Mouse (Mus musculus): ENCODE data around the gene Ctps. TPM values are rescaled to one million over a fixed set of nuclear protein-coding genes. Genes with fewer than 3 reads are reported as not detected.
A peak's percentile ranks its signal among the peaks of the same experiment; 100 is the strongest.

The Ctps gene
- total RNA-seq (2014; rRNA removed) (52.5 and 61.2 TPM in 2 replicates), polyA plus RNA-seq (2015; fragmentation: Nextera tagmentation; extraction: Ambion mirVana) (65.0 and 66.3 TPM in 2 replicates)

DNA sequence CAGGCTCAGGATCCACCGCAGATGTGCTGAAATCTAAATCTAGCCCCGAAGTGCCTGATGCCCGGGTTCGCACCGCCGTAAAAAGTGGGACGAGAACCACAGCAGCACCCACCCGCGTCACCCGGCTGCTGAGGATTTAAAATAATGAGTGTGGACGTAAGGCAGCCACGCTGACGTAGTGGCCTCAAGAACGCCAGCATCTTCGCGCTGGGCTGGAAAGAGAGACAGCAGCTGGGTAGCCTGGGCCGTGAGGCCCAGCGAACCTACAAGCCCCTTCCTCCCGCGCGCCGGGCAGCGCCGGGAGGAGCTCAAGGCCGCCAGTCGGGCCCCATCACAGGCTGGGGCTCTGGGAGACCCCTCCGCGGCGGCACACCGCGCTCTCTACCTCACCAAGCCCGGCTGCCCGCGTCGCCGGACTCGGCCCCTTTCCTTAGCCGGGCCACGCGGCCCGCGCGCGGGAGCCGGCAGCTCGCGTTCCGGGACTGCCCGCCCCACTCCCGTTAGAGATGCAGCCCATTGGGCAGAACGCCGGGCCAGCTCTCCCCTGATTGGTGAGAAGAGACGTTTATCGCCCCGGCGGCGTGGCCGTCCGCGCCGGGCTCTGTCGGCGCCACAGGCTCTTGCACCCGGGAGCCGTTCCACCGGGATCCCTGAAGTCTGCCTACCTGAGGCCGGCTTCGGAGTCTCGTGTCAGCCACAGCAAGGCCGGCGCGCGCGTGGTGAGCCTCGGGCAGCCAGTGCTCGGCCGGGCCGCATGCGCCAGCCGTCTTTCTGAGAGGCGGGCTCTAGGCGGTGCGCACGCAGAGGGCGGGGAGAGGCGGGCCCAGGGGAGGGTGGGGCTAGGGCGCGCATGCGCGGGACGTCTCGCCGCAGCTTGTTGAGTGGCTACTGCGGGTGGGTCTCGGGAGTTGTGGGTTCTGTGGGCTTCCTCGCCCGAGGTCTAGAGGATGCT, at the start of gene Ctps:
Ctps (minus strand) TSS at position 791 of the 952 bp plus-strand sequence.
- peaks cover 8% of the 10 kb centered on the region; the same call in 1 of the 2 replicates for H3K4me1 ChIP-seq (ENCODE audit: insufficient read depth, low read length)
- DNase-seq (ENCODE audit: low spot score) (peak; percentile 97), ATAC-seq (ENCODE audit: low FRiP score) (peak; percentile 97)
- peak within 1 kb of the TSS; percentile 73 for H3K4me3 ChIP-seq (ENCODE audit: low read depth, low read length)
- no peaks in the 10 kb centered on the region for H3K9me3 ChIP-seq (ENCODE audit: low read length)
- peak within 1 kb of the TSS; percentile 86 for H3K9ac ChIP-seq (replicated peaks; ENCODE audit: low read length, poor library complexity, severe bottlenecking)
- WGBS: 0% methylated on average over 91 of the region's 97 CpGs
- H3K4me2 ChIP-seq (ENCODE audit: low read depth, low read length, poor library complexity, severe bottlenecking): peak within 1 kb of the TSS; percentile 75
- no peaks in the 10 kb centered on the region for H3K27me3 ChIP-seq (ENCODE audit: insufficient read depth, low read length)
- H3K27ac ChIP-seq (ENCODE audit: low read depth, low read length): peak within 1 kb of the TSS; percentile 92
- TF ChIP-seq CTCF (IDR thresholded peaks at IDR 0.05): no peak
- no peaks in the 10 kb centered on the region for H3K36me3 ChIP-seq (ENCODE audit: insufficient read depth, low read length)

DNA sequence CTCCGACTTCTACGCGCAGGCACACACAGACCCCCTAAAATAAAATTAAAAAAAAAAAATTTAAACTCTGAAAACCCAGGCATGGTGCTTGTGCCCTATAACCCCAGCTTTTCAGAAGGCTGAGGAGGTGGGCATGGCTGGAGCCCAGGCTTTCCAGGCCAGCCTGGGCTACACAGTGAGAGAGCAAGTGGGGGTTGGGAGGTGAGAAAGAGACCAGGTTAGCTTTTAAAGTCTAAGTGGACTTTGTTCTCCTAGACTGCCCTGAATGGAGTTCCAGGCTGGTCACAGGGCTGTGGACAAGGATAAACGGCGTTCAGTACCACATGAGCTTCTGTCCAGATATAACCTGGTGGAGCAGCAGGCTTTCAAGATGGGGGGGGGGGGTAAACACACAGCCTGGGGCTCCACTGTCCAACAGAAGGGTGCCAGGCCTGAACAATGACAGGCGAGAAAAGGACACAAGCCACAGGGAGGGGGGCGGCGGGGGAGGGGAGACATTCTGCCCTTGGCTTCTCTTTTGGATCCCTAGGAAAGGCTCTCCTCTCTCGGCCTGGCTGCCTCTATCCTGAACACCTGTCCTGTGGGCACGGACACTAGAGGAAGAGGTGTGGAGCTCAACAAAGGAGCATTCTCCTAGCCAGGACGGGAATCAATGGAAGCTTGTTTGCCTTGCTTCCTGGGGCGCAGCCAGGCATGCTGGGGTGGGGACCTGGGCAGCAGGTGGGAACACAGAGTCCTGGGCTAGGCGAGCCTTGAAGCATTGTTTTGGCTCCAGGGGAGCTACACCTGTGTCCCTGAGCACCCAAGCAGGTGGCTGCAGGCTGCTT, 46.3 kb upstream of the Ctps start:
- no peaks in the 10 kb centered on the region for H3K9me3 ChIP-seq (ENCODE audit: low read length)
- H3K27ac ChIP-seq (ENCODE audit: low read depth, low read length): no peak overlapping the region
- no peak for TF ChIP-seq CTCF (IDR thresholded peaks at IDR 0.05)
- H3K4me3 ChIP-seq (ENCODE audit: low read depth, low read length): no peak overlapping the region
- H3K36me3 ChIP-seq (ENCODE audit: insufficient read depth, low read length): no peaks in the 10 kb centered on the region
- H3K4me1 ChIP-seq (ENCODE audit: insufficient read depth, low read length): peaks cover 7% of the 10 kb centered on the region; the same call in 1 of the 2 replicates
- DNase-seq (ENCODE audit: low spot score) (no peak), ATAC-seq (ENCODE audit: low FRiP score) (no peak)
- WGBS: 67% methylated on average over 13 of the region's 13 CpGs
- no peak overlapping the region for H3K4me2 ChIP-seq (ENCODE audit: low read depth, low read length, poor library complexity, severe bottlenecking)
- H3K9ac ChIP-seq (replicated peaks; ENCODE audit: low read length, poor library complexity, severe bottlenecking): 0 out of 2 replicates have a peak overlapping the region, but pooled peaks have one; percentile 33
- no peaks in the 10 kb centered on the region for H3K27me3 ChIP-seq (ENCODE audit: insufficient read depth, low read length)

DNA sequence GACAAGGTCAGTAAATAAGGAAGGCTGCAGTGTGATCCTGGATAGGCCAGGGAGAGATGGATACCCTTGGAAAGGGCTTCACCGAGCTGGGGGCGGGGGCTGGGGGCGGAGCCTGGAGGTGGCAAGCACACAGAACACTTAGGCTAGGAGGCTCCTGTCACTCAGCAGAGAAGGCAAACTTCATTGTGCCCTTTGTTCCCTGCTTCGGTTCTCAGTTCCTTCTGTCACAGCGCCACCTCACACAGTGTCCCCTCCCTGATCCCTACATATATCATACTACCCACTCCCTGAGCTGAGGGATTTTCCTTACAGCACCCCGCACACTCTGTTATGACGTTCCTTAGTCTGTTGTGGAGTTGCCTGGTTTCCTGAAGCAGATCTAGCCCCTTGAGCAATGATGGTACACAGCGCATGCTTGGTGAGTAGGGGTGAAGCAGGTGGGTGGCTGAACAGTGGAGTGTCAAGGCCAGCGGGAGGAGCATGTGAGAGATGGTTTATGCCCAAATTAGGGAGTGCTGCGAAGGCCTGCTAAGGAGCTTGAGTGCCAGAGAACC, 45.5 kb upstream of the Ctps start:
- peaks cover 7% of the 10 kb centered on the region; the same call in 1 of the 2 replicates for H3K4me1 ChIP-seq (ENCODE audit: insufficient read depth, low read length)
- no peaks in the 10 kb centered on the region for H3K36me3 ChIP-seq (ENCODE audit: insufficient read depth, low read length)
- 24% methylated on average over 10 of the region's 10 CpGs for WGBS
- peak; percentile 65 for DNase-seq (ENCODE audit: low spot score)
- peak; percentile 2; the same call in 1 of the 2 replicates for TF ChIP-seq CTCF (IDR thresholded peaks at IDR 0.05)
- H3K27me3 ChIP-seq (ENCODE audit: insufficient read depth, low read length): no peaks in the 10 kb centered on the region
- H3K27ac ChIP-seq (ENCODE audit: low read depth, low read length): peak overlapping the region; percentile 32; the same call in 1 of the 2 replicates
- no peak overlapping the region for H3K4me3 ChIP-seq (ENCODE audit: low read depth, low read length)
- peak; percentile 80 for ATAC-seq (ENCODE audit: low FRiP score)
- no peaks in the 10 kb centered on the region for H3K9me3 ChIP-seq (ENCODE audit: low read length)
- no peak overlapping the region for H3K4me2 ChIP-seq (ENCODE audit: low read depth, low read length, poor library complexity, severe bottlenecking)
- H3K9ac ChIP-seq (replicated peaks; ENCODE audit: low read length, poor library complexity, severe bottlenecking): no peak overlapping the region

DNA sequence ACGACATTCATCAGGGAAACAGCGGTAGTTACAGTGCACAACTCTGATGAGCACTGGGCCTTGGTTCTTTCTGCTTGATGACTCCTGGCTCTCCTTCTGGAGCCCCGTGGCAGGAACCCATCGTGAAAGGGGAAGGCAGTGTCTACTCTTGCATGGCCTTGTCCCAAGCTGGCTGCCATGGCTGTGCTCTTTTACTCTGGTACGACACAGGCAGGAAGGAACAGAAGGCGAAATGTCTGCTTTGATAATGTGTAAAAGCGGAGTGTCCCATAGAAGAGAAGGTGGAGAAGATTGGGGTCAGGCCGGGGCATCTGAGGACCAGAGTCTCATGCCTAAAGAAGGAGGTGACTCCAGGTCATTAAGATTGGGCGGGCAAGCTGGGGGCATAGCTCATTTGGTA, 44.6 kb upstream of the Ctps start:
- Histone ChIP-seq H3K9ac (replicated peaks; ENCODE audit: low read length, poor library complexity, severe bottlenecking) (no peak overlapping the region), H3K4me3 (ENCODE audit: low read depth, low read length) (no peak overlapping the region), H3K27me3 (ENCODE audit: insufficient read depth, low read length) (no peaks in the 10 kb centered on the region), H3K27ac (ENCODE audit: low read depth, low read length) (no peak overlapping the region), H3K36me3 (ENCODE audit: insufficient read depth, low read length) (no peaks in the 10 kb centered on the region), H3K9me3 (ENCODE audit: low read length) (no peaks in the 10 kb centered on the region), H3K4me1 (ENCODE audit: insufficient read depth, low read length) (peaks cover 7% of the 10 kb centered on the region; the same call in 1 of the 2 replicates), H3K4me2 (ENCODE audit: low read depth, low read length, poor library complexity, severe bottlenecking) (no peak overlapping the region)
- no peak for DNase-seq (ENCODE audit: low spot score)
- TF ChIP-seq CTCF (IDR thresholded peaks at IDR 0.05): no peak
- WGBS: 80% methylated on average over 9 of the region's 9 CpGs
- ATAC-seq (ENCODE audit: low FRiP score): no peak

DNA sequence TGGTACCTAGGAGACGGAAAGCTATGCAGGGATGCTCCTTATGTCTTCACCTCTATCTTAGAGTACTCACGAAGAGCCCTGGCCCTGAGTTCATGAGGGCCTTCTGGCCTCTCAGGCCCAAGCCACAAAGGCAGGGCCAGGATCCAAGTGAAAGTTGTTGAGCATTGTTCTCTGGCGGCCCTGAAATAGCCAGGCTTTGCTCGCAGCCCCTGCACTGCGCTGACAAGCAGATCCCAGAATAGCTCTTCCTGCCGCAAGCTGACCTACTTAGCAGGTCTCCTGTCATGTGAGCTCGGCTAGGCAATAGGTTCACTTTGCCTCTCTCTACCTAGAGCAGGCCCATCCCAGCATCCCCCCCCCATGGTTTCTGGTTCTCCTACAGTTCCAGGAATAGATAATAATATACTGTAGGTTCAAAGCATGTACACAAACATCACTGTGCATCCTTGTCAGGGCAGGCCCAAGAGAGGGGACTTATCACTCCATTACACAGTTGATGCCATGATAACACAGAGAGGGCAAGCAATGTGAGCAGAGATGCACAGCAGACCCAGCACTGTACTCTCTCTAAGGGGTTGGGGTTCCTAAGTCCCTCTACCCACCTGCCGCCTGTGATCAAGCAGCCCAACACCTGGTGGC, 43.7 kb upstream of the Ctps start:
- WGBS: 34% methylated on average over 8 of the region's 8 CpGs
- Histone ChIP-seq H3K27ac (ENCODE audit: low read depth, low read length) (peak overlapping the region; percentile 48), H3K27me3 (ENCODE audit: insufficient read depth, low read length) (no peaks in the 10 kb centered on the region), H3K9me3 (ENCODE audit: low read length) (no peaks in the 10 kb centered on the region), H3K4me1 (ENCODE audit: insufficient read depth, low read length) (peaks cover 7% of the 10 kb centered on the region; the same call in 1 of the 2 replicates), H3K4me3 (ENCODE audit: low read depth, low read length) (no peak overlapping the region), H3K36me3 (ENCODE audit: insufficient read depth, low read length) (no peaks in the 10 kb centered on the region), H3K9ac (replicated peaks; ENCODE audit: low read length, poor library complexity, severe bottlenecking) (no peak overlapping the region; the same call in 1 of the 2 replicates), H3K4me2 (ENCODE audit: low read depth, low read length, poor library complexity, severe bottlenecking) (peak overlapping the region; percentile 23; the same call in 1 of the 2 replicates)
- no peak for TF ChIP-seq CTCF (IDR thresholded peaks at IDR 0.05)
- DNase-seq (ENCODE audit: low spot score): peak; percentile 68
- ATAC-seq (ENCODE audit: low FRiP score): peak; percentile 72

All from midbrain, postnatal 0 days (tissue).